Mouse (Mus musculus) stomach, embryonic 15.5 days (tissue): ENCODE measurements around the gene Rnf44. TPM values are rescaled to one million over a fixed set of nuclear protein-coding genes. Genes with fewer than 3 reads are reported as not detected.
A peak's percentile ranks its signal among the peaks of the same experiment; 100 is the strongest.

Experiments
- ATAC-seq: fragments of 200-750 bp; cut with Nextera tagmentation; 2 replicates; pipeline ENCODE4 v1.8.0; 2017; ENCODE audit warnings: low read depth, moderate number of reproducible peaks, moderate TSS enrichment; ENCODE audit not compliant: insufficient read depth, low FRiP score
- H3K27ac ChIP-seq: fragments of 300-500 bp; sonication (generic); 2 replicates; pipeline ENCODE4 v1.5.1; 2015; ENCODE audit warnings: mild to moderate bottlenecking, inconsistent platforms
- H3K27me3 ChIP-seq: fragments of 300-500 bp; sonication (generic); replicated peaks from 2 replicates; pipeline ENCODE4 v1.6.1; 2015; ENCODE audit warnings: inconsistent platforms
- H3K36me3 ChIP-seq: fragments of 300-500 bp; sonication (generic); 2 replicates; pipeline ENCODE4 v1.6.1; 2015; ENCODE audit warnings: inconsistent platforms
- H3K4me1 ChIP-seq: fragments of 300-500 bp; sonication (generic); 2 replicates; pipeline ENCODE4 v1.6.1; 2015; ENCODE audit warnings: inconsistent platforms
- H3K4me2 ChIP-seq: fragments of 300-500 bp; sonication (generic); 2 replicates; pipeline ENCODE4 v1.6.1; 2015; ENCODE audit warnings: mild to moderate bottlenecking, inconsistent platforms
- H3K4me3 ChIP-seq: fragments of 300-500 bp; sonication (generic); replicated peaks from 2 replicates; pipeline ENCODE4 v1.5.1; 2015; ENCODE audit warnings: inconsistent platforms
- H3K9ac ChIP-seq: fragments of 300-500 bp; sonication (generic); 2 replicates; pipeline ENCODE4 v1.6.1; 2015; ENCODE audit warnings: inconsistent platforms
- H3K9me3 ChIP-seq: fragments of 300-500 bp; sonication (generic); 2 replicates; pipeline ENCODE4 v1.6.1; 2016; ENCODE audit warnings: inconsistent platforms
- WGBS: fragments of 180-500 bp; shearing (Covaris S2); methylation state at CpG from one replicate; pipeline ENCODE4 v1.1.7; 2015; 5-methylcytosine and 5-hydroxymethylcytosine counted together
- polyA plus RNA-seq: library from polyadenylated mRNA; unstranded; fragments of >200 nt; fragmentation: Nextera tagmentation; extraction: Ambion mirVana; gene quantifications from 2 replicates; pipeline ENCODE4 v1.2.1, GENCODE M21; 2015

Gene Rnf44
- polyA plus RNA-seq, 1 experiment from 2014 or later = 69.1 TPM

DNA sequence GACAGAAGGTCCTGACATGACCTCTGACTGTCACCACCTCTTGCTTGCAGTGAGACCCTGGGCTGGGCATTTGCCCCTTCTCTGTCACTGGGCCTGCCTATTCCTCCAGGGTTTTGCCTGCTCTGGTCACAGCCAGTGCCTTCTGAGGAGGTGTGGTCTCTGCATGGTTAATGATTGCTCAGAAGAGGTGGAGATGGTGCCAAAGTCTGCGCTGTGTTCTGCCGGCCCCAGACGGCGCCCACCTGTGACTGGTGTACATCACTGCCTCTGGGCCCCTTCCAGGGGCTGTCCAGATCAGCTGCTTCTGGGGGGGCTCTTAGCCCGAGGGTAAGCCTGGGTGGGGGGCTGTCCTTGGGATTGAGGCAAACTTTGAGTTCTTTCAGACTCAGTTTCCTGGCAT is 7.5 kb upstream of the Rnf44 start, which contains the start of gene Cdhr2:
Gene Cdhr2 (plus strand): TSS at position 219 of the 400 bp plus-strand sequence.
- Histone ChIP-seq H3K27ac (no peak within 1 kb of the TSS), H3K36me3 (no peaks in the 10 kb centered on the region), H3K27me3 (no peaks in the 10 kb centered on the region), H3K9me3 (no peaks in the 10 kb centered on the region), H3K4me3 (0 out of 2 replicates have a peak within 1 kb of the TSS, but pooled peaks have one; percentile 13), H3K9ac (no peak within 1 kb of the TSS), H3K4me2 (peak within 1 kb of the TSS; percentile 31), H3K4me1 (0 out of 2 replicates have a peak, but pooled peaks cover 5% of the 10 kb centered on the region)
- peak; percentile 61 for ATAC-seq
- WGBS = 48% methylated on average over 5 of the region's 5 CpGs

DNA sequence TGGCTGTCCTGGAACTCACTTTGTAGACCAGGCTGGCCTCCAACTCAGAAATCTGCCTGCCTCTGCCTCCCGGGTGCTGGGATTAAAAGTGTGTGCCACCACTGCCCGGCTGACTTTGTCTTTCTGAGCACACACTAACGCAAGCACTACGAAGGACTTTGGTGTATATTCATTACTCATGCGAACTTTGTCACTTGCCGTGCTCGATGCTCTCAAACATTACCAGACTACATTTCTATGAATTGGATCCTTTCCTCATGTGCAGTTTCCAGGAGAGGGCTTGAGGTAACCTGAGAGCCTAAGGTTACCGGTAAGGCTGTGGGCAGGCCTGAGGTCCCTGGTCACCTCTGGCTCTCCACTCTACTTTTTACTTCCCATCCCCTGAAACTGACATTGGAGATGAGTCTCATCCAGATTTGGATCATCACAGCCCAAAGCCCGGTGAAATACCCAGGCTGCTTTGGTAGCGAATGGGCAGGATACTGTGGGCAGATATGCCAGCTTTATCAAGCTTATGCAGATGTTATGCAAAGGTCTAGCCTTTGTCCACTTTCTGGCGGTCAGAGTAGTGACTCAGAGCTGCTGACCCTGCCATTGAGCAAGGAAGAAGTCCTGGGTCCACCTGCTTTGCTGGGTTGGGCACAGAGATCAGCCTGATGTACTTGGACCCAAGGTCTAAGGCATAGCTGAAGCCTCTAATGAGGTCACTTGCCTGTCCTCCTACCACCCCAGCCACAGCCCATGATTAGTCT is 1.9 kb upstream of the Rnf44 start:
- Histone ChIP-seq H3K9ac (no peak overlapping the region), H3K4me1 (peaks cover 25% of the 10 kb centered on the region), H3K4me3 (no peak overlapping the region), H3K27me3 (no peaks in the 10 kb centered on the region), H3K36me3 (no peaks in the 10 kb centered on the region), H3K9me3 (no peaks in the 10 kb centered on the region), H3K4me2 (no peak overlapping the region), H3K27ac (no peak overlapping the region)
- no peak for ATAC-seq
- 86% methylated on average over 11 of the region's 11 CpGs for WGBS

DNA sequence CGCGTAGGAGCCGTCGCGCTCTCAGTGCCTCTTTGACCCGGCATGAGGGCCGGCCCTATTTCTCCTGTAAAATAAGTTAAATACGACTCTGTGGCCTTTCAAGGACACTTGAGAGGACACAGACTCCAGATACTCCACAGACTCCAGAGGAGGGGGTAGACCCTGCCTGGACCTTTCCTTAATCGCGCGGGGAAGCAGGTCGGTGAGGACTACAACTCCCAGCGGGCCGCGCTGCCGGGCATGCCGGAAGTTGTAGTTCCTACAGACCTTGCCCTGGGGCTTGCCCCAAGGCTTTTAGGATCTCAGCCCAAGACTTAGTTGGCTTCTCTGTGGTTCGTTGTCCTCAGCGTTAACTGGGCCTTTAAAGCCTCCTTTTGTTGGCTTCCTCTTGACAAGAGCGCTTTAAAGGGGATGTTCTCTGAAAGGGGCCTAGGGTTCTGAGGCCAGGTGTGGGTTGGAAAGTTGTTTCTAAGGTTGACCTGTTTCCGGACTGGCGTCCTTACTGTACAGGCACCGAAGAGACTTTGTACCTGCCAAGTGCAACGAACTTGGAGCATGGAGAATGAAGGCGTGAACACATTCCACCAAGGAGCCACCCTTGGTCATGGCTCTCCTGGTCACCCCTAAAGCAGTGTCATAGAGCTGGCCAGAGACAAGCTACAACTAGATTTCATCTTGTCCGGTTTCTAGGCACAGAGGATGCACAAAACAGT is 797 bp upstream of the Rnf44 start:
- Histone ChIP-seq H3K27ac (peak overlapping the region; percentile 98), H3K9me3 (no peaks in the 10 kb centered on the region), H3K27me3 (no peaks in the 10 kb centered on the region), H3K4me3 (peak overlapping the region; percentile 99), H3K9ac (peak overlapping the region; percentile 37; the same call in 1 of the 2 replicates), H3K4me2 (peak overlapping the region; percentile 86), H3K36me3 (no peaks in the 10 kb centered on the region), H3K4me1 (peaks cover 25% of the 10 kb centered on the region)
- WGBS = 14% methylated on average over 26 of the region's 26 CpGs
- ATAC-seq = peak; percentile 76

DNA sequence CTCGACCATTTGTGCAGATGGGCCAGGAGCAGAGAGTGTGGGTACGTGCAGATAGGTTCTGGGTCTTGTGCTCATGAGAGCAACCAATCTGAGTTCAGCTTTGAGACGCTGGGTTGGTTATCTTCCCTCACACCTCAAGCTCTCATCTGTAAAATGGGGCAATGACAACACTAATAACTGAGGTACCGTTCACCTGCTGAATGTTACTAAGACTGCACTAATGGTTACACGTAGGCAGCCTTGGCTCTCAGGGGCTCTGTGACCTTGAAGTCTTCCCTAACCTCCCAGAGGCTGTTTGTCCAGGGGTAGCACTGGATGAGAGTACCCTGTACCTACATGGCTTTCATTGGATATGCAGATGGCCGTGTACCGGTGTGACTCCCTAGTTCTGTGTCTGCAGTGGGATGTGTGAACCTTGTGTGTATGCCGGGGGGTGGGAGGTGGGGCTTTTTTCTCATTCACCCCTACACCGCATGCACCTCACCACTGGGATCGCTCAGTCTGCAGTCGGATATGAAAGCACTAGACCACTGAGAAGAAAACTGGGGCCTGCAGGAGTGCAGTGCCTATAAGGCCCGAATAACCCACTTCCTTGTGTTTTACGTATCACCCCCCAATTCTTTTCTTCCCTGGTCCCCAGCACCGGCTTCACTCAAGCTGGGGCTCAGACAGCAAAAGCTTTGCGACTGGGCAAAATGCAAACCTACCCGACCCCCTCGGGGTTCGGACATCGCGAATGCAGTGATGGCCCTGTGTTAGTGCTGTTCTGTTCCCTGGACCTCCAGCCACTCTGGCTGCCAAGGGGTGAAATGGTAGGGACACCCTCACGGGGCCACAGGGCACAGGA is 773 bp downstream of the Rnf44 start:
- WGBS = 9% methylated on average over 21 of the region's 21 CpGs
- H3K36me3 ChIP-seq = no peaks in the 10 kb centered on the region
- peak overlapping the region; percentile 98 for H3K9ac ChIP-seq
- H3K27me3 ChIP-seq = no peaks in the 10 kb centered on the region
- peak overlapping the region; percentile 98 for H3K27ac ChIP-seq
- H3K4me2 ChIP-seq = peak overlapping the region; percentile 86
- H3K4me1 ChIP-seq = peaks cover 30% of the 10 kb centered on the region
- ATAC-seq = no peak
- H3K4me3 ChIP-seq = peak overlapping the region; percentile 99
- H3K9me3 ChIP-seq = no peaks in the 10 kb centered on the region

DNA sequence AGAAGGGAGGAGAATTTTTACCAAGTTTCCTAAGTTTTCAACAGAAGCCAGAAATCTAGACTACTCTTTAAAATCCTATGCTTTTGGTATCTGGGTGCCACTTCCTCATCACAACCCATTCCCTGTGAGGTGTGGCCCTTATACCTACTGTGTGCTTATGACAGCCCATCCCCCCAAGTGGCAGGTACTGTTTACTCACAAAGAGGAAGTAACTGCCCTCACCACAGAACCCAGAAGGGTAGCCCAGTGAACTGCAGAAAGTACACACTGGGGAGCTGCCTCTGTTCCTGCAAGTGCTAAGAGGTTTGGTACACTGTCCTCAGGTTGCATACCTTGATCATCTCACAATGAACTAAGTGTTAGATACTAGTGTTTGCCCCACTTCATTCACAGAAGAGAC is 2.0 kb downstream of the Rnf44 start:
- Histone ChIP-seq H3K27me3 (no peaks in the 10 kb centered on the region), H3K9ac (0 out of 2 replicates have a peak overlapping the region, but pooled peaks have one; percentile 98), H3K36me3 (no peaks in the 10 kb centered on the region), H3K27ac (0 out of 2 replicates have a peak overlapping the region, but pooled peaks have one; percentile 98), H3K4me1 (peaks cover 30% of the 10 kb centered on the region), H3K4me3 (peak overlapping the region; percentile 99), H3K4me2 (peak overlapping the region; percentile 86), H3K9me3 (no peaks in the 10 kb centered on the region)
- no peak for ATAC-seq

DNA sequence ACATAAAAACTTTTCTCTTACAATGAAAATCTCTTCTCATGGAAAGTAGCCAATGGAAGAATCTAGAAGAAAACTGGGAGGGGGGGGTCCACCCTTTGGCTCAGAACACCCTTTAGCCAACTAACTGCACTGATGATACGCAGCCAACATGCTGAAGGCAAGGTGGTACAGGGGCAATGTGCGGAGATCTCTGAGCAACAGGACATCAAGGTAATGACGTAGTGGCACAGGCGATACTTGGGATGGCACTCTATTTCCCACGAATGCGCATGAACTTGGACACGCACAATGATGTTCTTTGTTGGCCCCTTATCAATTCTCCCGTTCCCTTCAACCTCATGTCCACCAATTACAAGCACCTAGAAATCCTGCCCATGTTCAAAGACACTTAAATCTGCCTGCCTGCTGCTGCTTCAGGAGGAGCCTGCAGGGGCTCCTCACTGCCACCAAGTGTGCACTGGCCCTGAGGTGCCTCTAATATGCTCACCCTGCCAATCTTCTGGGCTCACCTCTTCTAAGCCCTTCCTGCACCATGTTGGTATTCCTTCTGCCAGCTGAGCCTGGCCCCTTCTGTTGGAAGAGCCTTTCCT is 3.5 kb downstream of the Rnf44 start:
- Histone ChIP-seq H3K36me3 (no peaks in the 10 kb centered on the region), H3K9ac (no peak overlapping the region), H3K9me3 (no peaks in the 10 kb centered on the region), H3K27ac (no peak overlapping the region), H3K4me3 (no peak overlapping the region), H3K27me3 (no peaks in the 10 kb centered on the region), H3K4me1 (peaks cover 43% of the 10 kb centered on the region), H3K4me2 (no peak overlapping the region)
- ATAC-seq = no peak
- 85% methylated on average over 8 of the region's 8 CpGs for WGBS

DNA sequence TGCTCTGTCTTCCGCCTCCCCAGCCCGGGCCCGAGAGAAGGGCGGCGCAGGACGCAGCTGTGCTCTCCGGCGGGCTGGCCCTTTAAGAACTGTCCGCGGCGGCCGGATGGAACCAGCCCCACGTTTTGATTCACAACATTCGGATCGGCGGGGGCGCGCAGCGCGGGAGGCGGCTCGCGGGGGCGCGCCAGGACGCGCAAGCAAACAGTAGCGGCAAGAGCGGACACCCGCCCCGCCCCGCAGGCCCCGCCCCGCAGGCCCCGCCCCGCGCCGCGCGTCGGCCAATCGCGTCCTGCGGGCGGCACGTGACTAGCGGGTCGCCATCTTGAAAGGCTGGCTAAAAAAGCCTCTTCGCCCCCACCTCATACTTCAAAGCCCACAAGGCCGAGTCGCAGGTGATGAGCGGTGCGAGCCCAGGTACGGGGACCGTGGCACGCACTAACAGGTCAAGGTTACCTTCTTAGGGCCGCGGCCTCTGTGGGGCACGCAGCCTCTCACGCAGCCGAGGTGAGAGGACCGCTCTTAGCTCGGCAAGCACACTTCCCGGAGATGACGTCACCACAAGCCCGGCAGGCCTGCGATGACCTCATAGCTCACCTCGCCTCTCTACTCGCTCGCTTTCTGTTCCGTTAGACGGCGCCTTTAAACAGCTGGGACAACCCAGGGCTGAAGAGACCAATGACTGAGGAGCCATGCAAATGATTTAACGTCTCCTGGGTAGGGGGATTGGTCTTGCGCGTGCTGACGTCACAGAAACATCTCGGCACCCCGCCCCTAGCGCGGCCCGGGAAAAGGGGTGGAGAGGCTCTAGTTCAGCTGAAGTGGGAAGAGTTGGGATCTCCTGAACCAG is 5.9 kb downstream of the Rnf44 start:
- no peaks in the 10 kb centered on the region for H3K27me3 ChIP-seq
- H3K4me2 ChIP-seq = peak overlapping the region; percentile 75
- H3K36me3 ChIP-seq = peaks cover 13% of the 10 kb centered on the region
- H3K27ac ChIP-seq = peak overlapping the region; percentile 100
- WGBS = under 1% methylated on average over 73 of the region's 82 CpGs
- peaks cover 42% of the 10 kb centered on the region for H3K4me1 ChIP-seq
- peak overlapping the region; percentile 83 for H3K4me3 ChIP-seq
- peak overlapping the region; percentile 82 for H3K9ac ChIP-seq
- no peaks in the 10 kb centered on the region for H3K9me3 ChIP-seq
- peak; percentile 89 for ATAC-seq

DNA sequence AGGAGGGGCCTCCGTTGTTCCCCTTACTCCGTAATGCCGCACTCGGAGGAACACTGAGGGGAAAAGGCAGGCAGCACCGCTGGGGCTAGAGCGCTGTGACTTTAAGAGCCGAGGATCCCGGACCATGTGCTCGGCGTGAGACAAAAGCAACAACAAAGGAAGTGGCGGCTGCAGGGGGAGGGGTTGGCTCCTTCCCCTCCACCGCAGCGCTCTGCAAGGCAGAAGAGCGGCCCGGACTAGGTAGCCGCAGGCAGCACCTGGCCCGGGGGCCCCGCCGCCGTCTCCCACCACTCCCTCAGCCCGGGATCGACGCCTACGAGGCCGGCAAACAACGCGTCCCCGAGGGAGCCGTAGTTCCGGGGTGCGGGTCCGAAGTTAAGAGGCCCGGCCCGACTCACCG is 6.6 kb downstream of the Rnf44 start:
- H3K9ac ChIP-seq = peak overlapping the region; percentile 82
- no peaks in the 10 kb centered on the region for H3K9me3 ChIP-seq
- no peaks in the 10 kb centered on the region for H3K27me3 ChIP-seq
- peak overlapping the region; percentile 83 for H3K4me3 ChIP-seq
- H3K4me1 ChIP-seq = peaks cover 35% of the 10 kb centered on the region
- H3K36me3 ChIP-seq = peaks cover 20% of the 10 kb centered on the region
- WGBS = under 1% methylated on average over 35 of the region's 35 CpGs
- peak overlapping the region; percentile 75 for H3K4me2 ChIP-seq
- ATAC-seq = peak; percentile 62
- H3K27ac ChIP-seq = peak overlapping the region; percentile 100

DNA sequence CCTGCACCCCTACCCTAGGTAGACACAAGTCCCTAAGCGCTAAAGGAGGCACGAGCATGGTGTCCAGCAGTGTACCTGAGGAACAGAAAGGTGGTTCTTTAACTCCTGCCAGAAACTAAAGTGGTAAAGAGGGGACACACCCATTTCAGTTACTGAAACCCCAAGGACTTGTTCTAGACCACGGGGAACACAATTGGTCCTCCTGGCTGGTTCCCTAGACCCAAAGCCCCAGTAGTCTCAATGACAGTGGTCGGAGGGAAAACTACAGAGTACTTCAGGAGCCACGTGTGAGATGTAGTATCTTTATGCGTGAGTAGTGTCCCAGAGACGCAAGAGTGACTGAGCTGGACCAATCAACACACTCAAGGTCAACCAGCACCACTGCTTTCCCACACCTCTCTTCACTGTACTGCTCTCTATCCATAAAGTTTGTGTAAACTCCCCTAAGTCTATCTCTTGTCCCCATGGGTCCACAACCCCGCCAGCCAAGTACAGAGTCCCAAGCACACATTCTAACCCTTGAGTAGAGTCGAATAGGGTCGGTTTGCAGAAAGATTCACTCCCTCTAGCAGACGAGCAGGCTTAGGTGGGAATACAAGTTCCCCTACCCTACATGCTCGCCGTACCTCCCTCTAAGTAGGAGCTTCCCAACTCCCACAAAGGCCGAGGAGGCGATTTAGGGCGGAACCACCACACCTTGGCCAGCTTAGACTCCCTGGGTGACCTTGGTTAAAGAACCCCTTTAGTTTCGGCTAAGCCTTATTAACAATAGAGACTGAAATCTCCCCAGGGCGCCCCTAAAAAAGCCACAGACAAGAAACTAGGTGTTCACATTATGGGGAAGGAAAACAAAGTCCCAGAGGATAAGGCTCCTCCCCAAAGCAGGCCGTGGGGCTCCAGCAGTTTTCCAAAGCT is 7.3 kb downstream of the Rnf44 start:
- 5% methylated on average over 19 of the region's 19 CpGs for WGBS
- Histone ChIP-seq H3K36me3 (peaks cover 27% of the 10 kb centered on the region), H3K9ac (peak overlapping the region; percentile 82), H3K4me2 (peak overlapping the region; percentile 75), H3K27me3 (no peaks in the 10 kb centered on the region), H3K4me3 (peak overlapping the region; percentile 83), H3K4me1 (peaks cover 28% of the 10 kb centered on the region), H3K9me3 (no peaks in the 10 kb centered on the region), H3K27ac (peak overlapping the region; percentile 100)
- no peak for ATAC-seq

DNA sequence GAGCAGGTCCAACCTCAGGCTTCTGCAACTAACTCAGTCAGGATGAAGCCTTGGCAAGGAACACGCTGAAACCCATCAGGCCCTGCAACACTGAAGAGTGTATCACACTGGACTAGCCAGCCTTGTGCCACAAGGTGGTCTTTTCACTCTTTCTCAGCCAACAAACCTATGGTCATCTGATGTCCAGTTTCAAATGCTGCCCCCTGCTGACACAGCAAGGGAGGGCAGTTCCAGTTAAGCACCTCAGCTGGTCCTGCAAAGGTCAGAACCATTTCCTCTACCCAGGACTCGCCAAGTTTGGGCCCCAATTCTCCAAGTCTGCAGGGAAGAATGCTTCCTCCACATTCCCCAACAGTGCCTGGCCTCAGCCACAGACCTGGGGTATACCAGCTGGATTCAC is 8.5 kb downstream of the Rnf44 start:
- no peak for ATAC-seq
- Histone ChIP-seq H3K27ac (peak overlapping the region; percentile 28; the same call in 1 of the 2 replicates), H3K9me3 (no peaks in the 10 kb centered on the region), H3K4me3 (peak overlapping the region; percentile 83; the same call in 1 of the 2 replicates), H3K4me1 (peaks cover 22% of the 10 kb centered on the region; the same call in 1 of the 2 replicates), H3K4me2 (peak overlapping the region; percentile 75; the same call in 1 of the 2 replicates), H3K9ac (no peak overlapping the region), H3K36me3 (peaks cover 39% of the 10 kb centered on the region), H3K27me3 (no peaks in the 10 kb centered on the region)
- 44% methylated on average over 2 of the region's 2 CpGs for WGBS
